Mouse (Mus musculus): ENCODE data around the gene Frat1. TPM values are rescaled to one million over a fixed set of nuclear protein-coding genes. Genes with fewer than 3 reads are reported as not detected.
"Not testable (repeated sequence)": the region's sequence is repeated elsewhere in the genome, so short reads cannot be mapped to it uniquely, and the experiment has no call there.

Frat1 gene
- polyA plus RNA-seq, 1 experiment from 2014 or later, result 8.2 TPM

DNA sequence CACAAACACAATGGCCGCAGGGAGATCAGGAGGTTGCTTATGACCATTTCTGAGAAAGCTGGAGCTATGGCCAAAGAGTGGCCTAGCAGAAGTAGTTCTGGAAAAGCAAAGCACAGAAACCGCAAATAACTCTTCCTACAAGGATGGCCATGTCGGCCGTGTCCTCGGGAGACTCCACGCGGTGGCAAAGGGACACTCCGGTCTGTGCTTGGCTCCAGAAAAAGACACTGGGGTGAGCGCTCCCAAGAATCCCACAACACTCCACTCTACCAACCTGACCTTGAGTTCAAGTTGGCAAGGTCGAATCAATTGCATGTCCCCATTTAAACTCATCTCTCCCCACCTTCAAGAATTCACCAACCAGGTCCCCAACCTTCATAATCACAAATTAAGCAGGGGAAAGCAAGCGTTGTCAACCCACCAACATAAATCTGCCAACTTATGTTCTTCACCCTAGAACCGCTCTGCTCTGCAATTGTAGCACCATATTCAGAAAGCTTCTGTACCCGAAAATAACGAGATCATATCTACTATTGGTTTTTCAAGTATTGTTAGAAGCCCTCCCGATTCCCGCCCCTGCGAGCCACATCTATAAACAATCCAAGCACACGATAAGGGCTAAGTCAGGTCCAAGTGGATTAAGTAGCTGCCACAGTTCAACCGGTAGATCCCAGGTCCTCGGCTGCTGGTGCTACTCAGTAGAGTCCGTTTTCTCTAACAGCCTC is 16.8 kb downstream of the Frat1 start:
- H3K9ac ChIP-seq (ENCODE audit: low read length), result peak overlapping the region; percentile 76
- H3K4me1 ChIP-seq (replicated peaks; ENCODE audit: control insufficient read depth, insufficient read depth, low read length), result peaks cover 15% of the 10 kb centered on the region
- H3K27me3 ChIP-seq (ENCODE audit: control insufficient read depth, insufficient read depth, low read depth, low read length), result no peaks in the 10 kb centered on the region; the same call in 1 of the 2 replicates
- H3K4me2 ChIP-seq (ENCODE audit: low read depth, low read length), result peak overlapping the region; percentile 93
- no peak for ATAC-seq (ENCODE audit: low read depth)
- H3K9me3 ChIP-seq (ENCODE audit: control insufficient read depth, low read length), result no peaks in the 10 kb centered on the region
- WGBS, result 14% methylated on average over 21 of the region's 21 CpGs
- no peaks in the 10 kb centered on the region for H3K36me3 ChIP-seq (ENCODE audit: control insufficient read depth, insufficient read depth, low read length)
- H3K27ac ChIP-seq (ENCODE audit: low read length), result no peak overlapping the region
- peak overlapping the region; percentile 80 for H3K4me3 ChIP-seq (ENCODE audit: low read length)

DNA sequence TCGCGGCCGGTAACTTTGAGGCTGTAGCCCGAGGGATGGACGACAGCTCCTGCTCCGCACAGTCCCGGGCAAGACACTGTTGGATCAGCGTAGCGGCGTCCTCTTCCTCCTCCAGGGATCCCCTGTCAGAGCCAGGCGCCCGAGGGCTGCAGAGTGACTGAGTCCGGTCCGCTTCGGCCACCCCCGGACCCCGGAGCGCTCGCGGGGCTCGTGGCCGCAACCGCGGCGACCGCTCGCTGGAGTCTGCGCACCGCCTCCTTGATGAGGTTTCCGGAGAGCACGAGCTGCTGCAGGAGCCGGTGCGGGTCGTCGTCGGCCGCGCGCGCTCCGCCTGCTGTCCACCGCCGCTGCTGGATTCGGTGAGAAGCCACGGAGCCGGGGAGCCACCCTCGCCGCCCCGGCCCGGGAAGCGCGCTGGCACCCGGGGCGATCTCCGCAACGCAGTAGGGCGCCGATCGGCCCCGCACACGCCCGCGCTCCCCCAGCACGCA is 17.4 kb downstream of the Frat1 start:
- Histone ChIP-seq H3K27me3 (ENCODE audit: control insufficient read depth, insufficient read depth, low read depth, low read length) (no peaks in the 10 kb centered on the region; the same call in 1 of the 2 replicates), H3K9ac (ENCODE audit: low read length) (peak overlapping the region; percentile 76), H3K9me3 (ENCODE audit: control insufficient read depth, low read length) (no peaks in the 10 kb centered on the region), H3K36me3 (ENCODE audit: control insufficient read depth, insufficient read depth, low read length) (no peaks in the 10 kb centered on the region), H3K27ac (ENCODE audit: low read length) (peak overlapping the region; percentile 91), H3K4me3 (ENCODE audit: low read length) (peak overlapping the region; percentile 80), H3K4me1 (replicated peaks; ENCODE audit: control insufficient read depth, insufficient read depth, low read length) (peaks cover 15% of the 10 kb centered on the region), H3K4me2 (ENCODE audit: low read depth, low read length) (peak overlapping the region; percentile 93)
- peak; percentile 11; the same call in 1 of the 2 replicates for ATAC-seq (ENCODE audit: low read depth)
- under 1% methylated on average over 44 of the region's 64 CpGs for WGBS

DNA sequence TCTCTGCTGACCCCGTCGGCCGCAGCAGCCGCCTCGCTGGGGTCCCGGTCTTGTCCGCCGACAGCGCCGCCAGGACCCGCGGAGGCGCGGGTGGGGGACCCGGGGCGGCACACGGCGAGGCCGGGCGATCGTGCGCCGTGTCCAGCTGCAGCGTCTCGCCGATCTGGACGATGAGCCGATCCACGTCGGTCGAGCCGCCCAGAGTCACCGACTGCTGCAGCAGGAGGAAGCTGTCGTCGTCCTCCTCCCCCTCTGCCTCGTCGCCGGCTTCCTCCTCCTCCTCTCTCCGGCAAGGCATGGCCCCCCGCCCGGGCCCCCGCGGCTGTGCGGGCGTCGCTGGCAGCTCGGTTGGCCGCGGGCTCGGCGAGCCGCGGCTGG is 17.8 kb downstream of the Frat1 start:
- Histone ChIP-seq H3K4me1 (replicated peaks; ENCODE audit: control insufficient read depth, insufficient read depth, low read length) (peaks cover 15% of the 10 kb centered on the region), H3K4me2 (ENCODE audit: low read depth, low read length) (peak overlapping the region; percentile 93), H3K9ac (ENCODE audit: low read length) (peak overlapping the region; percentile 76), H3K27ac (ENCODE audit: low read length) (peak overlapping the region; percentile 91), H3K4me3 (ENCODE audit: low read length) (peak overlapping the region; percentile 80)
- H3K36me3 ChIP-seq (ENCODE audit: control insufficient read depth, insufficient read depth, low read length); H3K27me3 ChIP-seq (ENCODE audit: control insufficient read depth, insufficient read depth, low read depth, low read length); H3K9me3 ChIP-seq (ENCODE audit: control insufficient read depth, low read length): not testable (repeated sequence)
- ATAC-seq (ENCODE audit: low read depth), result peak; percentile 53
- WGBS, result under 1% methylated on average over 37 of the region's 53 CpGs

DNA sequence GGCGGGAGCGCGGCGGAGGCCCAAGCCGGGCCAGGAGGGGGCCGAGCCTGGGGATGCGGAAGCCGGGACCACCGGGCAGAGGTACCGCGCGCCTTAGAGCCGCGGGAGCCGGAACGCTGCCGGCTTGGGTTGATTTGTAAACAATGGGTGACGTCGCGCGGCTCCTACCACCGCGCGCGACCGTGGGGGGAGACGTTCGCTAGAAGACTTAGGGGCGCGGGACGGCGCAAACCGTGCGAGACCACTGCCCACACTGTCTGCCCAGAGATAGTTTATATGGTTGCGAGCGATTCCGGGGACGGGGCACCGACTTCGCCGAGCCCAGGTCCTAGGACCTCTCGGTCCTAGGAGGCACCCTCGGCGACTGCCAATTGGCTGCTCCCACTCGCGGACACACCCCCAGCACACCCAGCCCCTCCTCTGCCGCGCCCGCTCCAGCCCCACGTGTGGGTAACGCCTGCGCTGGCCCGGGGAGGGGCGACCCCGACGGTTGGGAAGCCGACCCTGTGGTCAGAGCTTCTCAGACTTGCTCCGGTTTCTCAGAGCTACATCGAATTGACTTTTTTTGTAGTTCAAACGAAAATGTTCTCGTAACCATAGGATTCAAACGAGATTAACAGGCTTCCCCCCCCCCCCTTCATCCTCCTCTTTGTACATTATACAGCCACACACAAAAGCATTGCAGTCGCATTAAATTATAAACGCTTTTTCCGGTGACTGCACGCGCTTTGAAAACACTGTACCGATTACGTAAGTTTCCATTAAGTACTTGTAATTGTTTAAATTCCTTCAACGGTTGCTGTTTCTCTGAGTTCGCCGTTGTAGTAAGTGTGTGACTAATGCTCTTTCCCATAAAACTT is 18.5 kb downstream of the Frat1 start, which contains the start of gene Frat2:
Gene Frat2, minus strand, starts transcription at position 141 of the 860 bp plus-strand sequence.
- Histone ChIP-seq H3K9me3 (ENCODE audit: control insufficient read depth, low read length) (peaks cover 2% of the 10 kb centered on the region; the same call in 1 of the 2 replicates), H3K27ac (ENCODE audit: low read length) (peak within 1 kb of the TSS; percentile 91), H3K9ac (ENCODE audit: low read length) (peak within 1 kb of the TSS; percentile 76), H3K4me3 (ENCODE audit: low read length) (peak within 1 kb of the TSS; percentile 80), H3K4me1 (replicated peaks; ENCODE audit: control insufficient read depth, insufficient read depth, low read length) (peaks cover 15% of the 10 kb centered on the region), H3K36me3 (ENCODE audit: control insufficient read depth, insufficient read depth, low read length) (no peaks in the 10 kb centered on the region), H3K27me3 (ENCODE audit: control insufficient read depth, insufficient read depth, low read depth, low read length) (no peaks in the 10 kb centered on the region; the same call in 1 of the 2 replicates), H3K4me2 (ENCODE audit: low read depth, low read length) (peak within 1 kb of the TSS; percentile 93)
- under 1% methylated on average over 71 of the region's 72 CpGs for WGBS
- ATAC-seq (ENCODE audit: low read depth), result peak; percentile 97

DNA sequence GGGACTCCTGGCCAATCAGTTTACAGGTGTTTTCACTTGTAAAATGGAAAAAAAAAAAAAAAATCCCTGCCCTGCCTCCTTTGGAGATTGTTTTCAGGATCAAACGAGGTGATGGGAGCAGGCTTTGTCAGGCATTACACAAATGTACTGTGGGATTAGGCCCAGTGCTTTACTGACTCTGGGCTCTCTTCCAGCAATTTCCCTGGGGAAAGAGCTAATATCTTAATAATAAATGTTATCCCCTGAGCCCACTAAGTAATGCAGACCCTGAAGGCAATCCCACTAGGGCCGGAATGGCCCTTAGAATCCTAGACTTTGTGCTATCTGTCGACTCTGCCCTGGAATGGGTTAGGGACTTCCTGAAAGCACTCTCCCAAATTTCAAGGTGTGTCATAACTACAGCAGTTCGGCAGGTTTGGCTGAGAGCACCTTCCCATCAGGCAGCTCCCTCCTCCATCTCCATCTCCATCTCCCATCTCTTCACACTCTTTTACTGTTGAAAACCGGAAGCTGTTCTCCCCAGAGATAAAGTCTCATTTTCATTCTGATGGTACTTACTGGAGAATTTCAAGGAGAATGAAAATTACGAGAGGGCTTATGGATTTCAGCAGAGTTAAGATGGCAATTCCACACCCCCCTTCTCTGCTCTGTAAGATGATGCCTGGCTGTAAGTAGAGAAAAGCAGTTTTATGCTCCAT is 20.4 kb downstream of the Frat1 start:
- Histone ChIP-seq H3K4me1 (replicated peaks; ENCODE audit: control insufficient read depth, insufficient read depth, low read length) (peaks cover 15% of the 10 kb centered on the region), H3K4me2 (ENCODE audit: low read depth, low read length) (no peak overlapping the region), H3K4me3 (ENCODE audit: low read length) (no peak overlapping the region), H3K36me3 (ENCODE audit: control insufficient read depth, insufficient read depth, low read length) (no peaks in the 10 kb centered on the region), H3K9ac (ENCODE audit: low read length) (no peak overlapping the region), H3K9me3 (ENCODE audit: control insufficient read depth, low read length) (peaks cover 2% of the 10 kb centered on the region; the same call in 1 of the 2 replicates), H3K27ac (ENCODE audit: low read length) (no peak overlapping the region), H3K27me3 (ENCODE audit: control insufficient read depth, insufficient read depth, low read depth, low read length) (no peaks in the 10 kb centered on the region; the same call in 1 of the 2 replicates)
- WGBS, result 31% methylated on average over 6 of the region's 6 CpGs
- ATAC-seq (ENCODE audit: low read depth), result no peak

DNA sequence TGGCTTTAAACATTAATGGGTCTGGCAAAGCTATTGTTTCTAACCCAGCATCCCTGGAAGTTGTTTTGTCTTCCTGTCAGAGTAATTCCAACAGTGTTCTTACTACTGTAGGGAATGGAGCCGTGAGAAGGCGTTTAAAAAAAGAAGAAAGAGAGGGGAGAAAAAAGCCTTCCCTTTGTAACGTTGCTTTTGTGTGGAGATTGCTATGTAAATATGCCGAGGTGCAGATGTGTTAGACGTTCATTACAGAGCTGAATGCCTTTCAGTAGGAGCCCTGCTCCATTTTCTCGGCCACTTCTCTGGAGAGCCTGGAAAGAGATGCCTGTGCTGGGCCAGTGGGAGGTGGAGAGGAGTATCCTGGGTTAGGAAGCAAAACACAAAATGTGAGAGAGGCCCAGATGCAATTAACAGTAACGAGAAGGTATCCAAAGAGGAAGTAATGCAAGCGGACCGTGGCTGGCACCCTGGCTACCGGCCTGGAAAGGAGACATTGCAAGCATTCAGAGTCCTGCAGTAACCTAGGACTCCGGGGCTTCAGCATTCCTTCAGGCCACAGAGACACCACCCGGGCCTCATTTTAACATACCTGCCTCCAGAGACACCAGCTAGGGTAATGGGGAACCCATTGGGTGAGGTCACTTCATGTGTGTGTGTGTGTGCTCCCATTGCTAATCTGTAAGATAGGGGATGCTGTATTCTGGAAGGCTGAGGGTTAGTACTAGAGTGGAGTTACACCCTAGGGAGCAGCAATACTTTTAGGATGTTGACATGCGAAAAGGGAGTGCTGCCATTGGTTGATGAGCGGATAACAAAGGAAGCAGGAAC is 21.2 kb downstream of the Frat1 start:
- peak overlapping the region; percentile 20; the same call in 1 of the 2 replicates for H3K27ac ChIP-seq (ENCODE audit: low read length)
- H3K9ac ChIP-seq (ENCODE audit: low read length), result no peak overlapping the region
- H3K4me3 ChIP-seq (ENCODE audit: low read length), result no peak overlapping the region
- WGBS, result 34% methylated on average over 14 of the region's 14 CpGs
- no peaks in the 10 kb centered on the region for H3K27me3 ChIP-seq (ENCODE audit: control insufficient read depth, insufficient read depth, low read depth, low read length)
- peaks cover 2% of the 10 kb centered on the region; the same call in 1 of the 2 replicates for H3K9me3 ChIP-seq (ENCODE audit: control insufficient read depth, low read length)
- no peak for ATAC-seq (ENCODE audit: low read depth)
- peaks cover 15% of the 10 kb centered on the region for H3K4me1 ChIP-seq (replicated peaks; ENCODE audit: control insufficient read depth, insufficient read depth, low read length)
- no peaks in the 10 kb centered on the region for H3K36me3 ChIP-seq (ENCODE audit: control insufficient read depth, insufficient read depth, low read length)
- H3K4me2 ChIP-seq (ENCODE audit: low read depth, low read length), result no peak overlapping the region

DNA sequence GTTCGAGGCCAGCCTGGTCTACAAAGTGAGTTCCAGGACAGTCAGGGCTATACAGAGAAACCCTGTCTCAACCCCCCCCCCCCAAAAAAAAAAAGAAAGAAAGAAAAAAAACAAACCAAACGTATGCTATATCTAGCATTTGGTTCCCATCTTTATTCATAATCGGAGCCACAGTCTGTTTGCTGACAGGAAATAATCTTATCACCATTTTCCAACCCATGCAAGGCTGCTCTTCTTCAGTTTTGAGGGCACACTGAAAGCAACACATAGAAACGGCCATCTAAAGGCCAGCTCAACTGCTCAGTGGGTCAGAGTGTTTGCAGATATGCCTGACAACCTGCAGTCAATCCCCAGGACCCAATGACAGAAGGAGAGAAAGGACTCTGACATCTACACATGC is 22.7 kb downstream of the Frat1 start:
- Histone ChIP-seq H3K9ac (ENCODE audit: low read length) (no peak overlapping the region), H3K4me2 (ENCODE audit: low read depth, low read length) (no peak overlapping the region), H3K9me3 (ENCODE audit: control insufficient read depth, low read length) (peaks cover 2% of the 10 kb centered on the region; the same call in 1 of the 2 replicates), H3K27me3 (ENCODE audit: control insufficient read depth, insufficient read depth, low read depth, low read length) (no peaks in the 10 kb centered on the region), H3K36me3 (ENCODE audit: control insufficient read depth, insufficient read depth, low read length) (no peaks in the 10 kb centered on the region), H3K27ac (ENCODE audit: low read length) (no peak overlapping the region), H3K4me3 (ENCODE audit: low read length) (no peak overlapping the region), H3K4me1 (replicated peaks; ENCODE audit: control insufficient read depth, insufficient read depth, low read length) (peaks cover 8% of the 10 kb centered on the region)
- 72% methylated on average over 4 of the region's 4 CpGs for WGBS
- ATAC-seq (ENCODE audit: low read depth), result no peak

DNA sequence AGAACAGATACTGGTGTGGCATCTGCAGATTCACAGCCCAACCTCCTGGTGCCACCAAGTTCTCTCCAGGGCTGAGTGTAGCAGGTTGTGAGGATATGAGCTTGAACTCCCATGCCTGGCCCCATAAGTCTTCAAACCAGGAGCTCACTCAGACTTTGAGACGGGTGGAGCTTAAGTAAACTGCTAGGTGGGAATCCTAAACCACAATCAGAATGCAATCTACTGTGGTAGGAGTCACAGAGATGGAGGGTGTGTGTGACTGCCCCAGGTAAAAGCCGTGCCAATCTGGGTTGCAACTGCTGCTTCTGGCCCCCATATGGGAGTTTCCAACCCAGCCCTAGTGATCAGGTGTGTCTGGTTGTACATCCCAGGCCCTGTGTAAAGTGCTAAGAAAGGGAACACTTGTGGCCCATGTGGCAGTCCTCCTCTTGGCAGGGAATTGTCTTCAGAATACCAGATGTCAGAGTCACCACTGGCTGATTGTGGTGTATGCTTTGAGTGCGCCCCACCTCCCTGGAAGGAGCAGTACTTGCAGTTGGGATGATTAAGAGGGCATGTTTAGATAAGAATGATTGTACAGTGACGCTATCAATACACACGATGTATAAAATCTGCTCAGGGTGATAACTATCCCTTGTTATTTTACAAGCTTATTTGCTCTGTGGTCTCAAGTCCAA is 27.5 kb downstream of the Frat1 start:
- no peak overlapping the region for H3K4me2 ChIP-seq (ENCODE audit: low read depth, low read length)
- ATAC-seq (ENCODE audit: low read depth), result no peak
- H3K27me3 ChIP-seq (ENCODE audit: control insufficient read depth, insufficient read depth, low read depth, low read length), result no peaks in the 10 kb centered on the region
- H3K9ac ChIP-seq (ENCODE audit: low read length), result no peak overlapping the region
- H3K36me3 ChIP-seq (ENCODE audit: control insufficient read depth, insufficient read depth, low read length), result no peaks in the 10 kb centered on the region
- no peaks in the 10 kb centered on the region for H3K4me1 ChIP-seq (replicated peaks; ENCODE audit: control insufficient read depth, insufficient read depth, low read length)
- WGBS, result 55% methylated on average over 5 of the region's 5 CpGs
- peaks cover 2% of the 10 kb centered on the region; the same call in 1 of the 2 replicates for H3K9me3 ChIP-seq (ENCODE audit: control insufficient read depth, low read length)
- H3K27ac ChIP-seq (ENCODE audit: low read length), result no peak overlapping the region
- H3K4me3 ChIP-seq (ENCODE audit: low read length), result no peak overlapping the region
